Mouse (Mus musculus): ENCODE data around the gene Rad9b. TPM values are rescaled to one million over a fixed set of nuclear protein-coding genes. Genes with fewer than 3 reads are reported as not detected.
A peak's percentile ranks its signal among the peaks of the same experiment; 100 is the strongest.

Gene Rad9b
- polyA plus RNA-seq, 1 experiment from 2014 or later, result 6.4 TPM

DNA sequence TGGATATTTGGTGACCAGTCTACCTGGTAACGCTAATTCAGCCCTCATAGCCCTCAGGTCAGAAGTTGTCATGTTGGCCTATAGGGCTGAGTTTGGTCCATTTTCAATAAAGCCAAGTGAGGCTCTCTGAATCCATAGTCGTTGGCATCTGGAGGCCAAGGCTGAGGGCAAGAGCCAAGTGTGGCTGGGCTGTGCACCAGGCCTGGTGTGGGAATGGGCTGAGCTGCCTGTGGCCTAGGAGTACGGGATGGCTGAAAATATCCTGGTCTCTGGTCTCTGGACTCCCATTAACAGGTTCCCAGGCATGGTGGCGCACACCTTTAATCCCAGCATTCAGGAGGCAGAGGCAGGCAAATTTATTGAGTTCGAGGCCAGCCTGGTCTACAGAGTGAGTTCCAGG is 36.0 kb upstream of the Rad9b start:
- 86% methylated on average over 5 of the region's 5 CpGs for WGBS
- no peak overlapping the region for H3K4me2 ChIP-seq (ENCODE audit: low read length)
- H3K4me1 ChIP-seq (ENCODE audit: control insufficient read depth in 2 of 2, insufficient read depth in 2 of 2, low read length in 2 of 2), result peaks cover 2 to 11% of the 10 kb centered on the region in 2 experiments; a peak in 3 of 4 replicates
- H3K9ac ChIP-seq (ENCODE audit: low read length), result no peak overlapping the region
- 0 out of 2 replicates have a peak, but pooled peaks cover 2% of the 10 kb centered on the region for H3K36me3 ChIP-seq (ENCODE audit: control insufficient read depth, insufficient read depth, low read length)
- no peak overlapping the region for H3K4me3 ChIP-seq (ENCODE audit: control insufficient read depth in 1 of 2, insufficient read depth in 1 of 2, low read depth in 1 of 2, low read length in 2 of 2)
- no peak overlapping the region for H3K27ac ChIP-seq (replicated peaks in 1 of 2; ENCODE audit: control insufficient read depth in 1 of 2, insufficient read depth in 1 of 2, low read depth in 2 of 2, low read length in 2 of 2)
- H3K9me3 ChIP-seq (ENCODE audit: control insufficient read depth, low read length), result no peaks in the 10 kb centered on the region
- no peaks in the 10 kb centered on the region for H3K27me3 ChIP-seq (ENCODE audit: control insufficient read depth, insufficient read depth, low read length)
- no peak for ATAC-seq (ENCODE audit: insufficient number of reproducible peaks, insufficient read depth, low FRiP score, low read depth)

DNA sequence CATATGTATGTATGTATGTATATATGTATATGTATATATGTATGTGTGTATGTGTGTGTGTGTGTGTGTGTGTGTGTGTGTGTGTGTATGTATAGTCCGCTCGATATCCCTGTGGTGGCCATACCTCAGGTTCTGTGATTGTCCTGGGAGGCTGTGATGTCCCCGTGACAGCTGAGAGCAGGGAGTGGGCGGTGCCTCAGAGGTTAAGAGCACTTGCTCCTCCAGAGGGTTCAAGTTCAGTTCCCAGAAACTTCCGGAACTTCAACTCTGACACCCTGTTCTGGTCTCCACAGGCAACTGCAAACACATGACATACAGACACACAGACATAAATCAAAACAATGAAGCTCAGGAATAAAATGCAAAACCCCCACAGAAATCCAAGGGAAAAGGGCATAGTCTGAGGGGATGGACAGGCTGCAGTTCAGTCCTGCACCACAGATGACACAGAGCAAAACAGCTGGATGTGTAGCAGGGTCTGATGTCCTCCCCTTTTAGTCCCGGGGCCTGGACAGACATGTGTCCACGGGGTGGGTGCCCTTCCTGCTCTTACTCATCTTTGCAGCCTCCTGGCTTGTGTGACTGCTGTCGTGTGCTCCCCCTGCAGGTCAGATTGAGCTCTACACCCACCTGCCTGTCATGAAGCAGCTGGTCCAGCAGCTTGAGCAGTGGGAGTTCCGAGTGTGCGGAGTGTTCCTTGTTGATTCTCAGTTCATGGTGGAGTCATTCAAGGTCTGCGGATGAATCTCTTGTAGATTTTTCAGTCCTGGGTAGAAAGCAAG is 25.5 kb upstream of the Rad9b start:
- Histone ChIP-seq H3K36me3 (ENCODE audit: control insufficient read depth, insufficient read depth, low read length) (peaks cover 55% of the 10 kb centered on the region), H3K27ac (replicated peaks in 1 of 2; ENCODE audit: control insufficient read depth in 1 of 2, insufficient read depth in 1 of 2, low read depth in 2 of 2, low read length in 2 of 2) (no peak overlapping the region), H3K27me3 (ENCODE audit: control insufficient read depth, insufficient read depth, low read length) (no peaks in the 10 kb centered on the region), H3K4me2 (ENCODE audit: low read length) (no peak overlapping the region), H3K9ac (ENCODE audit: low read length) (no peak overlapping the region), H3K4me3 (ENCODE audit: control insufficient read depth in 1 of 2, insufficient read depth in 1 of 2, low read depth in 1 of 2, low read length in 2 of 2) (no peak overlapping the region), H3K9me3 (ENCODE audit: control insufficient read depth, low read length) (no peaks in the 10 kb centered on the region), H3K4me1 (ENCODE audit: control insufficient read depth in 2 of 2, insufficient read depth in 2 of 2, low read length in 2 of 2) (no peaks in the 10 kb centered on the region)
- ATAC-seq (ENCODE audit: insufficient number of reproducible peaks, insufficient read depth, low FRiP score, low read depth), result no peak
- WGBS, result 56% methylated on average over 11 of the region's 11 CpGs

DNA sequence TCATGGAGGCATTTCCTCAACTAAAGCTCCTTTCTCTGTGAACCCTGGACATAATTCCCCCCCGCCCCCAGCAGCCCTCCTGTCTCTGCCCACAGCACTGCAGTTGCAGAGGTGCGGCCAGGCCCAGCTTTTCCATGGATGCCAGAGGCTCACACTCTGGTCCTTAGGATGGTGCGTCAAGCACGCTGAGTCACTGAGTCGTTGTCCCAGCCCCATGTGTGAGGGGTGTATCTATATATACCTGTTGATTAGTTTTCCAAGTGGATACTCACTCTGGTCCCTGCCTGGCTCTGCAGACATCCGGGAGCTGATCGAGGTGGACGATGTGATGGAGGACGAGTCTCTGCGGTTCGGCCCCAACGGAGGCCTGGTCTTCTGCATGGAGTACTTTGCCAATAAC is 24.1 kb upstream of the Rad9b start:
- WGBS, result 90% methylated on average over 12 of the region's 12 CpGs
- H3K4me1 ChIP-seq (ENCODE audit: control insufficient read depth in 2 of 2, insufficient read depth in 2 of 2, low read length in 2 of 2), result peaks cover 0 to 7% of the 10 kb centered on the region in 2 experiments; a peak in 1 of 4 replicates
- H3K4me3 ChIP-seq (ENCODE audit: control insufficient read depth in 1 of 2, insufficient read depth in 1 of 2, low read depth in 1 of 2, low read length in 2 of 2), result no peak overlapping the region
- H3K27me3 ChIP-seq (ENCODE audit: control insufficient read depth, insufficient read depth, low read length), result no peaks in the 10 kb centered on the region
- no peak overlapping the region for H3K9ac ChIP-seq (ENCODE audit: low read length)
- ATAC-seq (ENCODE audit: insufficient number of reproducible peaks, insufficient read depth, low FRiP score, low read depth), result no peak
- H3K9me3 ChIP-seq (ENCODE audit: control insufficient read depth, low read length), result no peaks in the 10 kb centered on the region
- no peak overlapping the region for H3K4me2 ChIP-seq (ENCODE audit: low read length)
- no peak overlapping the region for H3K27ac ChIP-seq (replicated peaks in 1 of 2; ENCODE audit: control insufficient read depth in 1 of 2, insufficient read depth in 1 of 2, low read depth in 2 of 2, low read length in 2 of 2)
- H3K36me3 ChIP-seq (ENCODE audit: control insufficient read depth, insufficient read depth, low read length), result peaks cover 63% of the 10 kb centered on the region

DNA sequence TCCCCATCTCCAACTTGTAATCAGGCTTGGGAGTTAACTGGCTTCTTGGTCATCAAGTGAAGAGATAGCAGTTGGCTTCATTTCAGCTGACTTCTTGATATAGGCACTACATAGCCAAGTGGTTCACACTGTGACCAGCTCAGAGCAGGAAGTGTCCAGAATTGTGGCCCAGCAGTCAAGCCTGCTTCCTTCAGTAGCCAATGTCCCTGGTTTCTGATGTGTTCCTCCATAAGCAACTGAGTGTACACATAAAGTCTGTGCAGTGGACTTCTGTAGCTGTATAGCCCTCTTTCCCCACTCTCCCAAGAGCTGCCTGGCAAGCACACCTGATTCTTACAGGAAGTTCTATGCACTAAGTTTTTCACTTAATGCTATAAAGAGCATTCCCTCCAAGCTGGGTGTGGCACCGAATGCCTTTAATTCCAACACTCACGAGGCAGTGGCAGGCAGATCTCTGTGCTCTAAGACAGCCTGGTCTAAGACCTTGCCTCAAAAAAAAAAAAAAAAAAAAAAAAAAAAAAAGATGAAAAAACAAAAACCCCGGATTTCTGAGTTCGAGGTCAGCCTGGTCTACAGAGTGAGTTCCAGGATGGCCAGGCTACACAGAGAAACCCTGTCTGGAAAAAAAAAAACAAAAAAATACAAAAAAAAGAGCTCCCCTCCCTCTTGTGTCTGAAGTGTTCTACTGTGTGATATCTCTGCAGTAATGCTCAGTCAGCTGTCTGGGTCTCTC is 23.2 kb upstream of the Rad9b start:
- no peak overlapping the region for H3K27ac ChIP-seq (replicated peaks in 1 of 2; ENCODE audit: control insufficient read depth in 1 of 2, insufficient read depth in 1 of 2, low read depth in 2 of 2, low read length in 2 of 2)
- no peaks in the 10 kb centered on the region for H3K27me3 ChIP-seq (ENCODE audit: control insufficient read depth, insufficient read depth, low read length)
- no peaks in the 10 kb centered on the region for H3K9me3 ChIP-seq (ENCODE audit: control insufficient read depth, low read length)
- WGBS, result 89% methylated on average over 4 of the region's 4 CpGs
- H3K9ac ChIP-seq (ENCODE audit: low read length), result no peak overlapping the region
- peaks cover 2 to 11% of the 10 kb centered on the region in 2 experiments; a peak in 3 of 4 replicates for H3K4me1 ChIP-seq (ENCODE audit: control insufficient read depth in 2 of 2, insufficient read depth in 2 of 2, low read length in 2 of 2)
- no peak overlapping the region for H3K4me3 ChIP-seq (ENCODE audit: control insufficient read depth in 1 of 2, insufficient read depth in 1 of 2, low read depth in 1 of 2, low read length in 2 of 2)
- no peak for ATAC-seq (ENCODE audit: insufficient number of reproducible peaks, insufficient read depth, low FRiP score, low read depth)
- peaks cover 56% of the 10 kb centered on the region for H3K36me3 ChIP-seq (ENCODE audit: control insufficient read depth, insufficient read depth, low read length)
- H3K4me2 ChIP-seq (ENCODE audit: low read length), result no peak overlapping the region

DNA sequence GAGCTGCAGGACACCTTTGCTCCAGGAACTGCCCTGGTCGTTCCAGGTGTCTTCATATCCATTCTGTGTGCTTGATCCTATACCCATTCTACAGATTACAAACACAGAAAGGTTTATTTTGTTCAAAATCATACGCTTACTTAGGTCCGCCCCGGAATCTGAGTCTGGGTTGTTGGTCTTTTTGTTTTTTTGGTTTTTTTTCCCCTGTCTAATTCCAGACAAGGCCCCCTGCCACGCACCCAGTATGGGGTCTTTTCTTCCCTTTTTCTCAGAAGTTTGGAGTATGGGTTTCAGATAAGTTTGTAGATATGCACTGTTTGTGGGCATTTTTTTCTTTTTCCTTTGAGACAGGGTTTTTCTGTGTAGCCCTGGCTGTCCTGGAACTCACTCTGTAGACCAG is 18.8 kb upstream of the Rad9b start:
- peaks cover 48% of the 10 kb centered on the region for H3K36me3 ChIP-seq (ENCODE audit: control insufficient read depth, insufficient read depth, low read length)
- peak overlapping the region; percentile 90 for H3K9ac ChIP-seq (ENCODE audit: low read length)
- no peaks in the 10 kb centered on the region for H3K27me3 ChIP-seq (ENCODE audit: control insufficient read depth, insufficient read depth, low read length)
- H3K4me3 ChIP-seq (ENCODE audit: control insufficient read depth in 1 of 2, insufficient read depth in 1 of 2, low read depth in 1 of 2, low read length in 2 of 2), result peak overlapping the region; percentile 81 to 93
- no peaks in the 10 kb centered on the region for H3K9me3 ChIP-seq (ENCODE audit: control insufficient read depth, low read length)
- ATAC-seq (ENCODE audit: insufficient number of reproducible peaks, insufficient read depth, low FRiP score, low read depth), result no peak
- peak overlapping the region; percentile 83 to 96 for H3K27ac ChIP-seq (replicated peaks in 1 of 2; ENCODE audit: control insufficient read depth in 1 of 2, insufficient read depth in 1 of 2, low read depth in 2 of 2, low read length in 2 of 2)
- WGBS, result 6% methylated on average over 5 of the region's 5 CpGs
- peak overlapping the region; percentile 92 for H3K4me2 ChIP-seq (ENCODE audit: low read length)
- H3K4me1 ChIP-seq (ENCODE audit: control insufficient read depth in 2 of 2, insufficient read depth in 2 of 2, low read length in 2 of 2), result peaks cover 2 to 16% of the 10 kb centered on the region in 2 experiments; a peak in 3 of 4 replicates

DNA sequence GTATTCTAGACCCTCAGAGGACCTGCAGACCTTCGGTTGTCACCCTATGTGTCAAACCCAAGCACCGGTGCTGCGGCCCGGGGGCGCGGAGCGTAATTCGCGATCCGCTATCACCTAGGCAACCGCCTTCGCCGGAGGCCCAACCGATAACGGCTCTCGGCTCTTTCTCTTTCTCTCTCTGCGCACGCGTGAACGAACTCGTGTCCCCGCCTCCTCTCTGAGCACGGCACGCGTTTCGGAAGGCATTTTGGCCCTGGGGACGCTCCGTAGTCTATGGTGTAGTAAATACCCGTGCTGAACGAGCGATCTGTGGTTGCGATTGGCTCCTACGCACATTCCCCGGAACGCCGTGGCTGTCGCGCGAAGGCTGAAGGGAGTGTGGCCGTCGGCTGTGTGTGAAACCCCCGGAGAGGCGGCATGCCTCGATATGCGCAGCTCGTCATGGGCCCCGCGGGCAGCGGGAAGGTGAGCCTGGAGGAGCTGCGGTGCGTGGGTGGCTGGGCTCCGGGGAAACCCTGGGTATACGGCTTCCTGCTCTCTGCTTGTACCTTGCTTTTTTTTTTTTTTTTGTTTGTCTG is 18.2 kb upstream of the Rad9b start, which contains the start of gene Fam216a:
Gene Fam216a (minus strand): TSS at position 173 of the 578 bp plus-strand sequence.
- no peaks in the 10 kb centered on the region for H3K27me3 ChIP-seq (ENCODE audit: control insufficient read depth, insufficient read depth, low read length)
- peak; percentile 89 for ATAC-seq (ENCODE audit: insufficient number of reproducible peaks, insufficient read depth, low FRiP score, low read depth)
- peak within 1 kb of the TSS; percentile 90 for H3K9ac ChIP-seq (ENCODE audit: low read length)
- H3K27ac ChIP-seq (replicated peaks in 1 of 2; ENCODE audit: control insufficient read depth in 1 of 2, insufficient read depth in 1 of 2, low read depth in 2 of 2, low read length in 2 of 2), result peak within 1 kb of the TSS; percentile 89 to 96
- H3K4me3 ChIP-seq (ENCODE audit: control insufficient read depth in 1 of 2, insufficient read depth in 1 of 2, low read depth in 1 of 2, low read length in 2 of 2), result peak within 1 kb of the TSS; percentile 81 to 93
- H3K4me2 ChIP-seq (ENCODE audit: low read length), result peak within 1 kb of the TSS; percentile 92
- peaks cover 2 to 16% of the 10 kb centered on the region in 2 experiments; a peak in 3 of 4 replicates for H3K4me1 ChIP-seq (ENCODE audit: control insufficient read depth in 2 of 2, insufficient read depth in 2 of 2, low read length in 2 of 2)
- WGBS, result under 1% methylated on average over 53 of the region's 53 CpGs
- no peaks in the 10 kb centered on the region for H3K9me3 ChIP-seq (ENCODE audit: control insufficient read depth, low read length)
- peaks cover 54% of the 10 kb centered on the region for H3K36me3 ChIP-seq (ENCODE audit: control insufficient read depth, insufficient read depth, low read length)

DNA sequence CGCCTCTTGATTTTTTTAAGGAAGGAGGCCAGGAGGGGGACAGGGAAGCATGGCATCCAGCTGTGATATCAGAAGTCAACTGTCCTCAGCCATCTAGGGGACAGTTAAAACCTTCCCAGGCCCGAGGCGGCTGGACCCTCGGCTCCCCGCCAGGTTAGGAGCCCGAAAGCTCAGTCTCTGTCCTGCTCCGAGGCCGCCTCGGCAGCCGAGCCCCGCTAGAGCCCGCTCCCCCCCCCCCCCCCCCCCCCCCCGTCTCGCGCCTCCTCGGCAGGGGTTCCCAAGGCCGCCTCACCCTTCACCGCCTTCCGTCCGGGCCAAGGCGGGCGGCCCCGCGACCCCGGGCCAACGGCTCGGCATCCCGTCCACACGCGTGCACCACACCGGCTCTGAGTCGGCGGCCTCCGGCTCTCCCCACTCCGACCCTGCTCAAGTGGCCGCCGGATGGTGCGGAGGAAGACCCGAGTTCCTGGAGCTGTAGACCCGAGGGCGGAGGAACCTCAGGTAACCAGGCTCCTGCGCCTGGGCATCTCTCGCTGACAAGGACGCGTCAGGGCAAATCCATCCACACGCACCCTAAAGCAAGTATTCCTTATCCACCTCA is 17.7 kb upstream of the Rad9b start, which contains the start of gene Gpn3:
Gene Gpn3 (plus strand): TSS at position 286 of the 601 bp plus-strand sequence.
- Histone ChIP-seq H3K36me3 (ENCODE audit: control insufficient read depth, insufficient read depth, low read length) (peaks cover 58% of the 10 kb centered on the region), H3K4me2 (ENCODE audit: low read length) (peak within 1 kb of the TSS; percentile 92), H3K9ac (ENCODE audit: low read length) (peak within 1 kb of the TSS; percentile 90), H3K4me3 (ENCODE audit: control insufficient read depth in 1 of 2, insufficient read depth in 1 of 2, low read depth in 1 of 2, low read length in 2 of 2) (peak within 1 kb of the TSS; percentile 81 to 93), H3K4me1 (ENCODE audit: control insufficient read depth in 2 of 2, insufficient read depth in 2 of 2, low read length in 2 of 2) (peaks cover 2 to 16% of the 10 kb centered on the region in 2 experiments; a peak in 3 of 4 replicates), H3K9me3 (ENCODE audit: control insufficient read depth, low read length) (no peaks in the 10 kb centered on the region), H3K27ac (replicated peaks in 1 of 2; ENCODE audit: control insufficient read depth in 1 of 2, insufficient read depth in 1 of 2, low read depth in 2 of 2, low read length in 2 of 2) (peak within 1 kb of the TSS; percentile 89 to 96), H3K27me3 (ENCODE audit: control insufficient read depth, insufficient read depth, low read length) (no peaks in the 10 kb centered on the region)
- WGBS, result 1% methylated on average over 31 of the region's 46 CpGs
- peak; percentile 70 for ATAC-seq (ENCODE audit: insufficient number of reproducible peaks, insufficient read depth, low FRiP score, low read depth)

Data from heart, embryonic 14.5 days (tissue).